Mouse (Mus musculus) inflammation-experienced regulatory T-cells (primary cell): ENCODE data around the gene Ptger2. TPM values are rescaled to one million over a fixed set of nuclear protein-coding genes. Genes with fewer than 3 reads are reported as not detected.

Experiments used
- polyA plus RNA-seq, 2 experiments: library from polyadenylated mRNA; unstranded; fragments of 100-300 nt; shearing (Covaris generic); gene quantifications; one replicate each; pipeline ENCODE4 v1.2.1; 2017

The Ptger2 gene
- polyA plus RNA-seq = 10 to 100 TPM; 30.8 to 61.0 TPM

DNA sequence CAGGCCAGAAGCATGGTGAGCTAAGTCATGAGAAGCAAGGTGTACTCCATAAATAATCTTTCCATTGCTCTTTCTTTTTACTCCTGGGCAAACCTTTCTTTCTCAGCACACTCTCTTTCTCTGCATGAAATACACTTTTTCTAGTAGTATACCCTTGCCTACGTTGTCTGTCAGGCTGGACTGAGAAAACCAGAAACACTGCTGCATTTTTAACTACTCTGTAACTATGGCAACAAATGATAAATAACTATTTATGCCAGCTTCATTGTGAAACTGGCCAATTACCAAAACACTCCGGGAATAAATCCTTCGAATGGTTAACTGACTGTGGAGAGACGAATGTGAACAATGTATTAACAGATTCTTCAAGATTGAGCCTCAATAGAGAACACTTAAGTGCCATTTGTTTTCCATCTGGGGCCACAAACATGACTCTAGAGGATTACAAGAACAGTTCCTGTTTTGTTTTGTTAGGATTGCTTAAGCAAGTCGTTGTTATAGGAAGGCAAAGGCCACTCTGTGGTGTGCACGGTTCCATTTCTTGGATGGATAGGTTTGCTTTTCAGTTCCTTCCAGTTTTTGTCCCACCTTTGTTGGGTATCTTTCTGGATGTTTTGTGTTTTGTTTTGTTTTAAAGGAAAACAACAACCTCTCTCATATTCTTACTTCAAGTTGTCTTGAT, at the start of gene Ptger2:
TSS of gene Ptger2 (plus strand) at position 522 of the 682 bp plus-strand sequence.

Other genes starting within 250 kb of the Ptger2 start
- gene Gm8267, start 237.9 kb upstream of the Ptger2 start, polyA plus RNA-seq = 1 to 10 TPM; 1.2 to 2.4 TPM
- gene Ptgdr, start 128.8 kb upstream of the Ptger2 start, polyA plus RNA-seq = not detected
- 1 to 10 TPM; 2.9 to 3.8 TPM for gene Gpr137c, start 231.5 kb downstream of the Ptger2 start, polyA plus RNA-seq
- 10 to 100 TPM; 12.3 to 16.9 TPM for gene Txndc16, start 232.1 kb downstream of the Ptger2 start, polyA plus RNA-seq